Mouse (Mus musculus): ENCODE results near the gene Pxk. TPM values are rescaled to one million over a fixed set of nuclear protein-coding genes. Genes with fewer than 3 reads are reported as not detected.
A peak's percentile ranks its signal among the peaks of the same experiment; 100 is the strongest.

Pxk gene
- polyA plus RNA-seq, 1 experiment from 2014 or later: 50.2 TPM

- WGBS: 97% methylated on average over 3 of the region's 3 CpGs
- Histone ChIP-seq H3K4me2 (replicated peaks) (no peak overlapping the region), H3K4me1 (replicated peaks) (no peaks in the 10 kb centered on the region), H3K9me3 (no peaks in the 10 kb centered on the region), H3K36me3 (no peaks in the 10 kb centered on the region), H3K27me3 (no peaks in the 10 kb centered on the region), H3K27ac (no peak overlapping the region), H3K9ac (replicated peaks) (no peak overlapping the region), H3K4me3 (replicated peaks) (no peak overlapping the region)
- ATAC-seq: no peak
Observed at GRCm38 (mm10) chr14:8190556-8190955, 92.5 kb downstream of the Pxk start.

- 72% methylated on average over 12 of the region's 12 CpGs for WGBS
- ATAC-seq: peak; percentile 37; the same call in 1 of the 2 replicates
- no peak overlapping the region for H3K4me2 ChIP-seq (replicated peaks)
- H3K36me3 ChIP-seq: no peaks in the 10 kb centered on the region
- no peaks in the 10 kb centered on the region for H3K27me3 ChIP-seq
- no peak overlapping the region for H3K27ac ChIP-seq
- no peak overlapping the region for H3K4me3 ChIP-seq (replicated peaks)
- no peaks in the 10 kb centered on the region for H3K9me3 ChIP-seq
- no peaks in the 10 kb centered on the region for H3K4me1 ChIP-seq (replicated peaks)
- H3K9ac ChIP-seq (replicated peaks): no peak overlapping the region
Observed at GRCm38 (mm10) chr14:8191331-8191965, 93.4 kb downstream of the Pxk start.

- Histone ChIP-seq H3K4me1 (replicated peaks) (no peaks in the 10 kb centered on the region), H3K4me2 (replicated peaks) (no peak overlapping the region), H3K27ac (no peak overlapping the region), H3K27me3 (no peaks in the 10 kb centered on the region), H3K9me3 (no peaks in the 10 kb centered on the region), H3K36me3 (no peaks in the 10 kb centered on the region), H3K4me3 (replicated peaks) (no peak overlapping the region), H3K9ac (replicated peaks) (no peak overlapping the region)
- 88% methylated on average over 6 of the region's 6 CpGs for WGBS
- ATAC-seq: no peak
Observed at GRCm38 (mm10) chr14:8192727-8193126, 94.7 kb downstream of the Pxk start.

- H3K27ac ChIP-seq: no peak overlapping the region
- no peaks in the 10 kb centered on the region for H3K9me3 ChIP-seq
- no peaks in the 10 kb centered on the region for H3K4me1 ChIP-seq (replicated peaks)
- no peak overlapping the region for H3K4me3 ChIP-seq (replicated peaks)
- H3K4me2 ChIP-seq (replicated peaks): no peak overlapping the region
- H3K36me3 ChIP-seq: no peaks in the 10 kb centered on the region
- H3K9ac ChIP-seq (replicated peaks): no peak overlapping the region
- WGBS: 87% methylated on average over 5 of the region's 5 CpGs
- no peak for ATAC-seq
- H3K27me3 ChIP-seq: no peaks in the 10 kb centered on the region
Observed at GRCm38 (mm10) chr14:8200769-8201168, 102.8 kb downstream of the Pxk start.

- no peaks in the 10 kb centered on the region for H3K9me3 ChIP-seq
- WGBS: 89% methylated on average over 3 of the region's 3 CpGs
- no peak overlapping the region for H3K4me2 ChIP-seq (replicated peaks)
- H3K9ac ChIP-seq (replicated peaks): no peak overlapping the region
- H3K4me3 ChIP-seq (replicated peaks): no peak overlapping the region
- ATAC-seq: no peak
- H3K36me3 ChIP-seq: no peaks in the 10 kb centered on the region
- H3K4me1 ChIP-seq (replicated peaks): no peaks in the 10 kb centered on the region
- no peaks in the 10 kb centered on the region for H3K27me3 ChIP-seq
- no peak overlapping the region for H3K27ac ChIP-seq
Observed at GRCm38 (mm10) chr14:8201715-8202114, 103.7 kb downstream of the Pxk start.

GRCm38 (mm10) chr14:8206179-8206910, 108.3 kb downstream of the Pxk start:
- 56% methylated on average over 9 of the region's 9 CpGs for WGBS
- Histone ChIP-seq H3K4me2 (replicated peaks) (no peak overlapping the region), H3K4me3 (replicated peaks) (no peak overlapping the region)

GRCm38 (mm10) chr14:8207105-8207504, 109.1 kb downstream of the Pxk start:
- peak overlapping the region; percentile 5; the same call in 1 of the 2 replicates for H3K27ac ChIP-seq
- H3K4me2 ChIP-seq (replicated peaks): no peak overlapping the region
- no peak overlapping the region for H3K4me3 ChIP-seq (replicated peaks)
- H3K36me3 ChIP-seq: no peaks in the 10 kb centered on the region
- H3K9ac ChIP-seq (replicated peaks): no peak overlapping the region
- WGBS: 20% methylated on average over 5 of the region's 5 CpGs
- no peaks in the 10 kb centered on the region for H3K27me3 ChIP-seq
- ATAC-seq: peak; percentile 85
- no peaks in the 10 kb centered on the region for H3K9me3 ChIP-seq
- H3K4me1 ChIP-seq (replicated peaks): peaks cover 5% of the 10 kb centered on the region

More at GRCm38 (mm10) chr14:8206179-8206910, 108.3 kb downstream of the Pxk start:
- Histone ChIP-seq H3K9me3 (no peaks in the 10 kb centered on the region), H3K27me3 (no peaks in the 10 kb centered on the region), H3K4me1 (replicated peaks) (peaks cover 5% of the 10 kb centered on the region), H3K27ac (no peak overlapping the region), H3K9ac (replicated peaks) (no peak overlapping the region), H3K36me3 (no peaks in the 10 kb centered on the region)
- no peak for ATAC-seq

GRCm38 (mm10) chr14:8207543-8207942, 109.5 kb downstream of the Pxk start:
- no peaks in the 10 kb centered on the region for H3K36me3 ChIP-seq
- no peak; the same call in none of the 2 replicates for ATAC-seq
- no peak overlapping the region for H3K4me3 ChIP-seq (replicated peaks)
- no peaks in the 10 kb centered on the region for H3K27me3 ChIP-seq
- H3K4me2 ChIP-seq (replicated peaks): no peak overlapping the region
- H3K27ac ChIP-seq: peak overlapping the region; percentile 5; the same call in 1 of the 2 replicates
- 48% methylated on average over 5 of the region's 5 CpGs for WGBS
- H3K9me3 ChIP-seq: no peaks in the 10 kb centered on the region
- H3K4me1 ChIP-seq (replicated peaks): peaks cover 5% of the 10 kb centered on the region
- no peak overlapping the region for H3K9ac ChIP-seq (replicated peaks)

- ATAC-seq: no peak
- WGBS: 79% methylated on average over 3 of the region's 3 CpGs
- Histone ChIP-seq H3K9me3 (no peaks in the 10 kb centered on the region), H3K4me1 (replicated peaks) (peaks cover 5% of the 10 kb centered on the region), H3K4me2 (replicated peaks) (no peak overlapping the region), H3K4me3 (replicated peaks) (no peak overlapping the region), H3K36me3 (no peaks in the 10 kb centered on the region), H3K27ac (no peak overlapping the region), H3K27me3 (no peaks in the 10 kb centered on the region), H3K9ac (replicated peaks) (no peak overlapping the region)
Observed at GRCm38 (mm10) chr14:8208876-8209275, 110.9 kb downstream of the Pxk start.

GRCm38 (mm10) chr14:8209896-8210295, 111.9 kb downstream of the Pxk start:
- H3K4me1 ChIP-seq (replicated peaks): peaks cover 9% of the 10 kb centered on the region
- WGBS: 73% methylated on average over 2 of the region's 2 CpGs
- H3K9ac ChIP-seq (replicated peaks): no peak overlapping the region
- H3K27me3 ChIP-seq: no peaks in the 10 kb centered on the region
- H3K9me3 ChIP-seq: no peaks in the 10 kb centered on the region
- no peak overlapping the region for H3K4me3 ChIP-seq (replicated peaks)
- no peak for ATAC-seq
- no peaks in the 10 kb centered on the region for H3K36me3 ChIP-seq
- H3K4me2 ChIP-seq (replicated peaks): no peak overlapping the region
- H3K27ac ChIP-seq: no peak overlapping the region

GRCm38 (mm10) chr14:8212996-8213395, 115.0 kb downstream of the Pxk start:
- WGBS: 76% methylated on average over 2 of the region's 2 CpGs
- H3K9ac ChIP-seq (replicated peaks): no peak overlapping the region
- H3K9me3 ChIP-seq: no peaks in the 10 kb centered on the region
- no peak overlapping the region for H3K4me3 ChIP-seq (replicated peaks)
- H3K36me3 ChIP-seq: no peaks in the 10 kb centered on the region
- peaks cover 21% of the 10 kb centered on the region for H3K4me1 ChIP-seq (replicated peaks)
- H3K27me3 ChIP-seq: peaks cover 22% of the 10 kb centered on the region
- no peak overlapping the region for H3K27ac ChIP-seq
- H3K4me2 ChIP-seq (replicated peaks): no peak overlapping the region
- no peak for ATAC-seq

- Histone ChIP-seq H3K9ac (replicated peaks) (peak within 1 kb of the TSS; percentile 82), H3K4me1 (replicated peaks) (peaks cover 27% of the 10 kb centered on the region), H3K9me3 (no peaks in the 10 kb centered on the region), H3K4me2 (replicated peaks) (peak within 1 kb of the TSS; percentile 78), H3K36me3 (no peaks in the 10 kb centered on the region), H3K4me3 (replicated peaks) (peak within 1 kb of the TSS; percentile 65), H3K27me3 (peaks cover 30% of the 10 kb centered on the region), H3K27ac (peak within 1 kb of the TSS; percentile 90)
- 0% methylated on average over 24 of the region's 49 CpGs for WGBS
- peak; percentile 96 for ATAC-seq
Observed at GRCm38 (mm10) chr14:8213803-8214224, 115.8 kb downstream of the Pxk start, which contains the start of gene Kctd6. Gene Kctd6, plus strand, starts transcription at chr14:8214140.
